Mouse (Mus musculus) embryonic fibroblast, embryonic 13.5 days (primary cell): Measurements from ENCODE around the gene Gm11020. TPM values are rescaled to one million over a fixed set of nuclear protein-coding genes. Genes with fewer than 3 reads are reported as not detected.

ENCODE experiments used
- H3K27ac ChIP-seq: 2 replicates; pipeline ENCODE4 v1.5.1; 2012; ENCODE audit warnings: low read length, control low read depth, inconsistent platforms; ENCODE audit not compliant: insufficient read depth
- H3K4me1 ChIP-seq: 2 replicates; pipeline ENCODE4 v1.6.1; 2011; ENCODE audit warnings: low read length; ENCODE audit not compliant: control insufficient read depth, insufficient read depth
- H3K4me3 ChIP-seq: 2 replicates; pipeline ENCODE4 v1.5.1; 2011; ENCODE audit warnings: mild to moderate bottlenecking, control low read depth, low read length; ENCODE audit not compliant: insufficient read depth
- CTCF ChIP-seq: IDR thresholded peaks from 2 replicates; pipeline ENCODE4 v1.5.1; 2011; ENCODE audit warnings: mild to moderate bottlenecking, control low read depth, low read length, moderate library complexity, borderline replicate concordance; ENCODE audit not compliant: insufficient read depth
- POLR2A ChIP-seq: IDR thresholded peaks from 2 replicates; pipeline ENCODE4 v1.6.1; 2011; ENCODE audit warnings: low read depth, mild to moderate bottlenecking, control low read depth, low read length, moderate library complexity
- polyA plus RNA-seq: library from polyadenylated mRNA; stranded (reverse); fragments of >200 nt; gene quantifications from 2 replicates; pipeline ENCODE4 v1.2.4, GENCODE M21; 2011; ENCODE audit warnings: low read depth; ENCODE audit not compliant: missing spikeins, insufficient read length

Gm11020 gene
- polyA plus RNA-seq, 1 experiment: not detected

- Histone ChIP-seq H3K4me3 (peak overlapping the region; percentile 56), H3K27ac (peak overlapping the region; percentile 4; the same call in 1 of the 2 replicates), H3K4me1 (no peaks in the 10 kb centered on the region; the same call in 1 of the 2 replicates)
- TF ChIP-seq POLR2A: no peak
- TF ChIP-seq CTCF: no peak
These were observed 20.3 kb downstream of the Gm11020 start for GRCm38 (mm10) chr8:104341678-104342077.

GRCm38 (mm10) chr8:104342426-104342825, 21.1 kb downstream of the Gm11020 start:
- TF ChIP-seq CTCF (no peak), POLR2A (no peak)
- Histone ChIP-seq H3K4me3 (no peak overlapping the region), H3K27ac (no peak overlapping the region), H3K4me1 (no peaks in the 10 kb centered on the region; the same call in 1 of the 2 replicates)

- Histone ChIP-seq H3K27ac (no peak overlapping the region), H3K4me1 (no peaks in the 10 kb centered on the region; the same call in 1 of the 2 replicates), H3K4me3 (no peak overlapping the region)
- TF ChIP-seq CTCF: peak; percentile 99
- no peak for TF ChIP-seq POLR2A
These were observed 22.6 kb downstream of the Gm11020 start for GRCm38 (mm10) chr8:104343957-104344356.

GRCm38 (mm10) chr8:104344622-104345021, 23.3 kb downstream of the Gm11020 start:
- Histone ChIP-seq H3K27ac (no peak overlapping the region), H3K4me3 (no peak overlapping the region), H3K4me1 (no peaks in the 10 kb centered on the region; the same call in 1 of the 2 replicates)
- TF ChIP-seq CTCF (no peak), POLR2A (no peak)

GRCm38 (mm10) chr8:104346706-104347105, 25.3 kb downstream of the Gm11020 start:
- H3K4me3 ChIP-seq: no peak overlapping the region
- TF ChIP-seq POLR2A (no peak), CTCF (no peak)
- no peaks in the 10 kb centered on the region; the same call in 1 of the 2 replicates for H3K4me1 ChIP-seq
- H3K27ac ChIP-seq: no peak overlapping the region

GRCm38 (mm10) chr8:104348971-104349370, 27.6 kb downstream of the Gm11020 start:
- Histone ChIP-seq H3K4me1 (no peaks in the 10 kb centered on the region), H3K4me3 (no peak overlapping the region), H3K27ac (no peak overlapping the region)
- no peak for TF ChIP-seq POLR2A
- no peak for TF ChIP-seq CTCF

- TF ChIP-seq POLR2A: no peak
- TF ChIP-seq CTCF: no peak
- no peak overlapping the region for H3K4me3 ChIP-seq
- H3K27ac ChIP-seq: no peak overlapping the region
- H3K4me1 ChIP-seq: no peaks in the 10 kb centered on the region
These were observed 28.7 kb downstream of the Gm11020 start for GRCm38 (mm10) chr8:104350047-104350446.

- H3K27ac ChIP-seq: no peak overlapping the region
- peak; percentile 14; the same call in 1 of the 2 replicates for TF ChIP-seq CTCF
- TF ChIP-seq POLR2A: no peak
- no peaks in the 10 kb centered on the region for H3K4me1 ChIP-seq
- H3K4me3 ChIP-seq: no peak overlapping the region
These were observed 31.8 kb downstream of the Gm11020 start for GRCm38 (mm10) chr8:104353186-104353585.

- Histone ChIP-seq H3K4me3 (no peak overlapping the region), H3K4me1 (no peaks in the 10 kb centered on the region), H3K27ac (no peak overlapping the region)
- TF ChIP-seq POLR2A (no peak), CTCF (no peak)
These were observed 33.1 kb downstream of the Gm11020 start for GRCm38 (mm10) chr8:104354504-104354903.

- TF ChIP-seq POLR2A: no peak
- TF ChIP-seq CTCF: no peak
- no peak overlapping the region for H3K4me3 ChIP-seq
- H3K27ac ChIP-seq: no peak overlapping the region
- no peaks in the 10 kb centered on the region for H3K4me1 ChIP-seq
These were observed 37.3 kb downstream of the Gm11020 start for GRCm38 (mm10) chr8:104358637-104359036.

GRCm38 (mm10) chr8:104359778-104360456, 38.5 kb downstream of the Gm11020 start:
- Histone ChIP-seq H3K27ac (no peak overlapping the region), H3K4me3 (no peak overlapping the region), H3K4me1 (no peaks in the 10 kb centered on the region)
- TF ChIP-seq POLR2A (no peak), CTCF (no peak)
